Mouse (Mus musculus) heart, embryonic 11.5 days (tissue): ENCODE data around the gene Nkx1-1. TPM values are rescaled to one million over a fixed set of nuclear protein-coding genes. Genes with fewer than 3 reads are reported as not detected.

ENCODE experiments used
- ATAC-seq: fragments of 200-750 bp; cut with Nextera tagmentation; replicated peaks from 2 replicates; pipeline ENCODE4 v1.8.0; 2017; ENCODE audit warnings: moderate library complexity; ENCODE audit not compliant: insufficient number of reproducible peaks, low FRiP score, low TSS enrichment
- H3K27ac ChIP-seq: fragments of 300-500 bp; sonication (generic); 2 replicates; pipeline ENCODE4 v1.5.1; 2014; ENCODE audit warnings: mild to moderate bottlenecking, low read depth, low read length
- H3K27me3 ChIP-seq: fragments of 300-500 bp; sonication (generic); 2 replicates; pipeline ENCODE4 v1.6.1; 2014; ENCODE audit warnings: mild to moderate bottlenecking, low read length, mixed read lengths; ENCODE audit not compliant: control insufficient read depth, insufficient read depth
- H3K36me3 ChIP-seq: fragments of 300-500 bp; sonication (generic); 2 replicates; pipeline ENCODE4 v1.6.1; 2014; ENCODE audit warnings: mild to moderate bottlenecking, low read length, moderate library complexity, mixed read lengths; ENCODE audit not compliant: control insufficient read depth, insufficient read depth
- H3K4me1 ChIP-seq: fragments of 300-500 bp; sonication (generic); 2 replicates; pipeline ENCODE4 v1.6.1; 2014; ENCODE audit warnings: low read length; ENCODE audit not compliant: control insufficient read depth, insufficient read depth
- H3K4me2 ChIP-seq: fragments of 300-500 bp; sonication (generic); 2 replicates; pipeline ENCODE4 v1.6.1; 2014; ENCODE audit warnings: mild to moderate bottlenecking, moderate library complexity
- H3K4me3 ChIP-seq: fragments of 300-500 bp; sonication (generic); 2 replicates; pipeline ENCODE4 v1.5.1; 2014; ENCODE audit warnings: low read depth, low read length
- H3K9ac ChIP-seq: fragments of 300-500 bp; sonication (generic); 2 replicates; pipeline ENCODE4 v1.6.1; 2014; ENCODE audit warnings: mild to moderate bottlenecking, low read depth, low read length, moderate library complexity
- H3K9me3 ChIP-seq: fragments of 300-500 bp; sonication (generic); replicated peaks from 2 replicates; pipeline ENCODE4 v1.6.1; 2016; ENCODE audit warnings: low read length; ENCODE audit not compliant: control insufficient read depth
- WGBS: fragments of 180-500 bp; shearing (Covaris S2); extraction: QIAGEN DNeasy Blood & Tissue Kit; methylation state at CpG from one replicate; pipeline ENCODE4 v1.1.7; 2014; ENCODE audit not compliant: insufficient replicate concordance; 5-methylcytosine and 5-hydroxymethylcytosine counted together
- polyA plus RNA-seq: library from polyadenylated mRNA; unstranded; fragments of >200 nt; fragmentation: Nextera tagmentation; extraction: Ambion mirVana; gene quantifications from 2 replicates; pipeline ENCODE4 v1.2.1, GENCODE M21; 2014

Gene Nkx1-1
- polyA plus RNA-seq, 1 experiment from 2014 or later: not detected

- WGBS: 1% methylated on average over 60 of the region's 64 CpGs
- no peak overlapping the region for H3K9ac ChIP-seq
- H3K9me3 ChIP-seq: no peaks in the 10 kb centered on the region
- peak overlapping the region; percentile 64 for H3K4me2 ChIP-seq
- peaks cover 76% of the 10 kb centered on the region for H3K27me3 ChIP-seq
- no peaks in the 10 kb centered on the region for H3K36me3 ChIP-seq
- ATAC-seq: no peak
- peaks cover 30% of the 10 kb centered on the region for H3K4me1 ChIP-seq
- no peak overlapping the region for H3K27ac ChIP-seq
- peak overlapping the region; percentile 39 for H3K4me3 ChIP-seq
Observed at GRCm38 (mm10) chr5:33430511-33431172, 3.1 kb downstream of the Nkx1-1 start.

- Histone ChIP-seq H3K9me3 (no peaks in the 10 kb centered on the region), H3K4me2 (peak overlapping the region; percentile 64), H3K4me1 (peaks cover 30% of the 10 kb centered on the region), H3K27ac (no peak overlapping the region), H3K9ac (no peak overlapping the region), H3K36me3 (no peaks in the 10 kb centered on the region), H3K4me3 (no peak overlapping the region), H3K27me3 (peaks cover 75% of the 10 kb centered on the region)
- WGBS: 3% methylated on average over 16 of the region's 16 CpGs
- no peak for ATAC-seq
Observed at GRCm38 (mm10) chr5:33430106-33430505, 3.7 kb downstream of the Nkx1-1 start.

- Histone ChIP-seq H3K36me3 (no peaks in the 10 kb centered on the region), H3K27ac (no peak overlapping the region)
Observed at GRCm38 (mm10) chr5:33427461-33427860, 6.3 kb downstream of the Nkx1-1 start.

GRCm38 (mm10) chr5:33420313-33420712 is 13.5 kb downstream of the Nkx1-1 start:
- no peaks in the 10 kb centered on the region for H3K4me1 ChIP-seq
- H3K27ac ChIP-seq: no peak overlapping the region
- no peak overlapping the region for H3K4me2 ChIP-seq
- WGBS: 60% methylated on average over 3 of the region's 3 CpGs
- H3K9ac ChIP-seq: no peak overlapping the region
- ATAC-seq: no peak
- H3K36me3 ChIP-seq: no peaks in the 10 kb centered on the region
- no peak overlapping the region for H3K4me3 ChIP-seq
- 0 out of 2 replicates have a peak, but pooled peaks cover 2% of the 10 kb centered on the region for H3K27me3 ChIP-seq
- no peaks in the 10 kb centered on the region for H3K9me3 ChIP-seq

More at GRCm38 (mm10) chr5:33427461-33427860, 6.3 kb downstream of the Nkx1-1 start:
- no peak overlapping the region for H3K4me2 ChIP-seq
- H3K9me3 ChIP-seq: no peaks in the 10 kb centered on the region
- H3K4me1 ChIP-seq: peaks cover 13% of the 10 kb centered on the region
- H3K27me3 ChIP-seq: peaks cover 49% of the 10 kb centered on the region
- H3K4me3 ChIP-seq: no peak overlapping the region
- H3K9ac ChIP-seq: no peak overlapping the region
- no peak for ATAC-seq

GRCm38 (mm10) chr5:33400819-33401218 is 33.0 kb downstream of the Nkx1-1 start:
- 57% methylated on average over 12 of the region's 12 CpGs for WGBS
- Histone ChIP-seq H3K27ac (no peak overlapping the region), H3K4me1 (peaks cover 2% of the 10 kb centered on the region; the same call in 1 of the 2 replicates), H3K27me3 (no peaks in the 10 kb centered on the region), H3K36me3 (no peaks in the 10 kb centered on the region), H3K4me3 (no peak overlapping the region), H3K9me3 (no peaks in the 10 kb centered on the region), H3K4me2 (no peak overlapping the region), H3K9ac (no peak overlapping the region)
- ATAC-seq: no peak

GRCm38 (mm10) chr5:33396828-33397227 is 36.9 kb downstream of the Nkx1-1 start:
- Histone ChIP-seq H3K27me3 (no peaks in the 10 kb centered on the region), H3K27ac (no peak overlapping the region)

GRCm38 (mm10) chr5:33395693-33396092 is 38.1 kb downstream of the Nkx1-1 start:
- ATAC-seq: no peak
- no peak overlapping the region for H3K4me3 ChIP-seq
- 83% methylated on average over 11 of the region's 11 CpGs for WGBS
- H3K36me3 ChIP-seq: no peaks in the 10 kb centered on the region
- no peaks in the 10 kb centered on the region for H3K9me3 ChIP-seq
- H3K9ac ChIP-seq: no peak overlapping the region
- H3K27me3 ChIP-seq: no peaks in the 10 kb centered on the region
- no peak overlapping the region for H3K27ac ChIP-seq
- H3K4me2 ChIP-seq: no peak overlapping the region
- H3K4me1 ChIP-seq: no peaks in the 10 kb centered on the region

More at GRCm38 (mm10) chr5:33396828-33397227, 36.9 kb downstream of the Nkx1-1 start:
- Histone ChIP-seq H3K4me1 (peaks cover 2% of the 10 kb centered on the region; the same call in 1 of the 2 replicates), H3K9ac (no peak overlapping the region), H3K36me3 (no peaks in the 10 kb centered on the region), H3K4me3 (no peak overlapping the region), H3K9me3 (no peaks in the 10 kb centered on the region), H3K4me2 (no peak overlapping the region)
- WGBS: 81% methylated on average over 7 of the region's 7 CpGs
- no peak for ATAC-seq

GRCm38 (mm10) chr5:33393803-33394202 is 40.0 kb downstream of the Nkx1-1 start:
- Histone ChIP-seq H3K4me1 (no peaks in the 10 kb centered on the region), H3K4me2 (no peak overlapping the region), H3K4me3 (no peak overlapping the region), H3K9ac (no peak overlapping the region), H3K9me3 (no peaks in the 10 kb centered on the region), H3K36me3 (no peaks in the 10 kb centered on the region), H3K27ac (no peak overlapping the region), H3K27me3 (no peaks in the 10 kb centered on the region)
- no peak for ATAC-seq
- WGBS: 16% methylated on average over 7 of the region's 7 CpGs

GRCm38 (mm10) chr5:33387550-33387949 is 46.2 kb downstream of the Nkx1-1 start:
- H3K27me3 ChIP-seq: no peaks in the 10 kb centered on the region
- 70% methylated on average over 11 of the region's 11 CpGs for WGBS
- no peaks in the 10 kb centered on the region for H3K36me3 ChIP-seq

More at GRCm38 (mm10) chr5:33387550-33387949, 46.2 kb downstream of the Nkx1-1 start:
- Histone ChIP-seq H3K4me3 (no peak overlapping the region), H3K9me3 (no peaks in the 10 kb centered on the region), H3K9ac (no peak overlapping the region), H3K27ac (no peak overlapping the region), H3K4me1 (no peaks in the 10 kb centered on the region), H3K4me2 (no peak overlapping the region)
- ATAC-seq: no peak
